Mouse (Mus musculus): Measurements from ENCODE around the gene Vti1a. TPM values are rescaled to one million over a fixed set of nuclear protein-coding genes. Genes with fewer than 3 reads are reported as not detected.

Vti1a gene
- polyA plus RNA-seq, 1 experiment from 2014 or later: 24.2 TPM

GRCm38 (mm10) chr19:55456325-55457091, 140.4 kb downstream of the Vti1a start:
- 32% methylated on average over 21 of the region's 21 CpGs for WGBS
- ATAC-seq (ENCODE audit: insufficient number of reproducible peaks, low FRiP score, low TSS enrichment, low read depth) (no peak), DNase-seq (ENCODE audit: low spot score) (peak; percentile 49)
- no peak overlapping the region for H3K4me3 ChIP-seq (ENCODE audit: low read depth, low read length)
- no peak overlapping the region; the same call in 1 of the 2 replicates for H3K27ac ChIP-seq (replicated peaks; ENCODE audit: low read depth, low read length)
- peak overlapping the region; percentile 28 for H3K4me2 ChIP-seq (ENCODE audit: low read depth, severe bottlenecking)
- H3K9ac ChIP-seq (ENCODE audit: low read length): no peak overlapping the region
- peaks cover 19% of the 10 kb centered on the region for H3K4me1 ChIP-seq (ENCODE audit: control insufficient read depth, insufficient read depth, low read length)
- H3K27me3 ChIP-seq (ENCODE audit: control insufficient read depth, insufficient read depth, low read length): no peaks in the 10 kb centered on the region
- H3K36me3 ChIP-seq (ENCODE audit: control insufficient read depth, insufficient read depth, low read length): no peaks in the 10 kb centered on the region
- H3K9me3 ChIP-seq (ENCODE audit: control insufficient read depth, low read length): no peaks in the 10 kb centered on the region

- H3K9ac ChIP-seq (ENCODE audit: low read length): no peak overlapping the region
- DNase-seq (ENCODE audit: low spot score): no peak
- no peaks in the 10 kb centered on the region for H3K27me3 ChIP-seq (ENCODE audit: control insufficient read depth, insufficient read depth, low read length)
- no peaks in the 10 kb centered on the region for H3K36me3 ChIP-seq (ENCODE audit: control insufficient read depth, insufficient read depth, low read length)
- no peak overlapping the region for H3K4me3 ChIP-seq (ENCODE audit: low read depth, low read length)
- no peak for ATAC-seq (ENCODE audit: insufficient number of reproducible peaks, low FRiP score, low TSS enrichment, low read depth)
- no peak overlapping the region for H3K27ac ChIP-seq (replicated peaks; ENCODE audit: low read depth, low read length)
- H3K9me3 ChIP-seq (ENCODE audit: control insufficient read depth, low read length): no peaks in the 10 kb centered on the region
- 94% methylated on average over 12 of the region's 12 CpGs for WGBS
- H3K4me2 ChIP-seq (ENCODE audit: low read depth, severe bottlenecking): no peak overlapping the region
- H3K4me1 ChIP-seq (ENCODE audit: control insufficient read depth, insufficient read depth, low read length): peaks cover 2% of the 10 kb centered on the region; the same call in 1 of the 2 replicates
Measured at GRCm38 (mm10) chr19:55461963-55462362, 145.9 kb downstream of the Vti1a start.

DNA sequence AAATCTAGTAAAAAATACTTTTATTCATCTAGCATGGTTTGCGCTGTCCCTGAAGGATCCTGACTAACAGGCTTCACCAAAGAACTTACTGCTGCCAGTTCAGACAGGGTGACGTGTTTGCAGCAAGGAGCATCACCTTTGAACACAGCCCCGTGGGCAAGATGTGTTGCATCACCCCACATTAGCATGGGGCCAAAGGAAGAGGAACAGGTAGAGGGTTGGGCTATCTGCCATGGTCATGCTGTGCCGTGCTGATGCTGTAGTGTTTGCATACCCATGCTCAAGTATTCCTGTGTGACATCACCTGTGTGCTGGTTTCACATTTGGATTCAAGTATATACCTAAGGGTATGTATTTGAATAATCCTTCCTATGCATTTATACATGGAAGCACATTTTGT, 147.6 kb downstream of the Vti1a start:
- H3K36me3 ChIP-seq (ENCODE audit: control insufficient read depth, insufficient read depth, low read length): no peaks in the 10 kb centered on the region
- no peak overlapping the region for H3K4me2 ChIP-seq (ENCODE audit: low read depth, severe bottlenecking)
- ATAC-seq (ENCODE audit: insufficient number of reproducible peaks, low FRiP score, low TSS enrichment, low read depth) (no peak), DNase-seq (ENCODE audit: low spot score) (no peak)
- no peak overlapping the region for H3K4me3 ChIP-seq (ENCODE audit: low read depth, low read length)
- no peak overlapping the region for H3K9ac ChIP-seq (ENCODE audit: low read length)
- no peaks in the 10 kb centered on the region for H3K9me3 ChIP-seq (ENCODE audit: control insufficient read depth, low read length)
- WGBS: 82% methylated on average over 4 of the region's 4 CpGs
- no peaks in the 10 kb centered on the region for H3K27me3 ChIP-seq (ENCODE audit: control insufficient read depth, insufficient read depth, low read length)
- H3K4me1 ChIP-seq (ENCODE audit: control insufficient read depth, insufficient read depth, low read length): no peaks in the 10 kb centered on the region
- H3K27ac ChIP-seq (replicated peaks; ENCODE audit: low read depth, low read length): no peak overlapping the region

DNA sequence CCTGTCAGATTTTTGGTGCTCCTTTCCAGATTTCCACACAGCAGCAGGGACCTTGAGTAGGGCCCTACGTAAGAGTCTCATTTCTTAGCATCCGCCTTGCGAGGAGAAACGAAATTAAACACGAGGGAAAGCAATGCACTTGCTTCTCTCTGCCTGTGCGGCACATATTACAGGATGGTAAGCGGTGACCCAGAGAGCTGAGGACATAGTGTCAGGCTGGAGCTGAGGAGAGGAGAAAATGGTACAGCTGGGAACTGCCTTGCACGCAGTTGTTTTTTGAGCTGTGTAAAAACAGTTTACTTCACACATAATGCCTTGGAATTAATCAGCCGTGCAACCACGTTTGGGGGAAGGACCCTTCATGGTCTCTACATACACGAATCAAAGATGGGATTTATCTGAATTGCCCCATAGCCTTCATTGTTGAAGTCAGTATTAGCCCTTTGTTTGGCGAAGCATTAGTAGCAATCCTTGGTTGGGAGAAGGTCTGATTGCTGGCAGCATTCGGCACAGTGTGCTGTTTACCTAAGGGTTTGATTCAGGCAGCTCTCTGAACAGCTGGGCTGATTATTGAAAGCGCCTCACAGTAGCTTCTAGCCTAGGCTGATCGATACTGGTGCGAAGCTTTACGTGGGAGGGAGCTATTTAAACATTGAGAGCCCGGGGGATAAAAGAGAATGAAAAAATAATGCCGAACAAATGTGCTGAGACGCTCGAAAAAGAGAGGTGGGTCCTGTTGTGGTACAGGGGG, 153.4 kb downstream of the Vti1a start:
- ATAC-seq (ENCODE audit: insufficient number of reproducible peaks, low FRiP score, low TSS enrichment, low read depth) (no peak), DNase-seq (ENCODE audit: low spot score) (no peak)
- no peaks in the 10 kb centered on the region for H3K9me3 ChIP-seq (ENCODE audit: control insufficient read depth, low read length)
- H3K27me3 ChIP-seq (ENCODE audit: control insufficient read depth, insufficient read depth, low read length): no peaks in the 10 kb centered on the region
- H3K4me3 ChIP-seq (ENCODE audit: low read depth, low read length): no peak overlapping the region
- no peak overlapping the region for H3K27ac ChIP-seq (replicated peaks; ENCODE audit: low read depth, low read length)
- 85% methylated on average over 21 of the region's 21 CpGs for WGBS
- H3K4me2 ChIP-seq (ENCODE audit: low read depth, severe bottlenecking): no peak overlapping the region
- no peaks in the 10 kb centered on the region for H3K4me1 ChIP-seq (ENCODE audit: control insufficient read depth, insufficient read depth, low read length)
- H3K9ac ChIP-seq (ENCODE audit: low read length): no peak overlapping the region
- H3K36me3 ChIP-seq (ENCODE audit: control insufficient read depth, insufficient read depth, low read length): no peaks in the 10 kb centered on the region

DNA sequence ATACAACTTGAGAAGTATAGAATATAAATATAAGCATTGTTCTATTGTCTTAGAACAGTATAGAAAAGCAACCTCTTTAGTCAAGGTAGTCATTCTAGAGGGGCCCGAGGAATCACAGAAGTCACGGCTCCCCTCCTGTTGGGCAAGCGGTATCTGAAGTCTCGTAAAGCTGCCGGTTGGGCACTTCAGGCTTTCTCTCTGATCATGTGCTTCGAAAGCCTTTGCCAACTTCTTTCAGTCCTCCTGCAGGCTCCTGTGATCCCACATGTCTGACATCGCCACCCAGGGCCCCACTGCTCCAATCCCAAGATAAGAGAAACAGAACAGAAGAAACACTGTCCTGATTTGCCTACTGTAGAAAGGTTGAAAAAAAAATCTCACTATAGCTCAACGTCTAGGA, 156.5 kb downstream of the Vti1a start:
- Histone ChIP-seq H3K27me3 (ENCODE audit: control insufficient read depth, insufficient read depth, low read length) (no peaks in the 10 kb centered on the region), H3K4me2 (ENCODE audit: low read depth, severe bottlenecking) (no peak overlapping the region), H3K4me3 (ENCODE audit: low read depth, low read length) (no peak overlapping the region), H3K36me3 (ENCODE audit: control insufficient read depth, insufficient read depth, low read length) (no peaks in the 10 kb centered on the region), H3K4me1 (ENCODE audit: control insufficient read depth, insufficient read depth, low read length) (peaks cover 3% of the 10 kb centered on the region; the same call in 1 of the 2 replicates), H3K27ac (replicated peaks; ENCODE audit: low read depth, low read length) (no peak overlapping the region), H3K9me3 (ENCODE audit: control insufficient read depth, low read length) (no peaks in the 10 kb centered on the region), H3K9ac (ENCODE audit: low read length) (no peak overlapping the region)
- WGBS: 76% methylated on average over 8 of the region's 8 CpGs
- no peak for ATAC-seq (ENCODE audit: insufficient number of reproducible peaks, low FRiP score, low TSS enrichment, low read depth)
- DNase-seq (ENCODE audit: low spot score): no peak

DNA sequence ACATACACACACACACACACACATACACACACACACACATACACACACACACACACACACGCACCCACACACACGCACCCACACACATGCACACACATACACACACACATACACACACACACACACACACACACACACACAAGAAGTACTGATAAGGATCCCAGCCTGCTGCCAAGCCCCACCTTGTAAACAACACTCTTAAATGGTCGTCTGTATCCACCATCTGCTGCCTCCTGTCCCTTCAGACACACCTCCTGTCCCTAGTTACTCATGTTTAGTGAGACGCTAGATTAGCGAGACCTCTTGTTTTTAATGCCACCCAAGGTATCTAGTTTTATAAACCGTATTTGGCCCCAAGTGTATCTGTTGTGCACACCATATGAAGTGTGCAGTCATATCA, 158.1 kb downstream of the Vti1a start:
- ATAC-seq (ENCODE audit: insufficient number of reproducible peaks, low FRiP score, low TSS enrichment, low read depth) (no peak), DNase-seq (ENCODE audit: low spot score) (no peak)
- 70% methylated on average over 6 of the region's 6 CpGs for WGBS
- Histone ChIP-seq H3K27me3 (ENCODE audit: control insufficient read depth, insufficient read depth, low read length) (no peaks in the 10 kb centered on the region), H3K36me3 (ENCODE audit: control insufficient read depth, insufficient read depth, low read length) (no peaks in the 10 kb centered on the region), H3K4me2 (ENCODE audit: low read depth, severe bottlenecking) (no peak overlapping the region), H3K4me1 (ENCODE audit: control insufficient read depth, insufficient read depth, low read length) (peaks cover 10% of the 10 kb centered on the region; the same call in 1 of the 2 replicates), H3K4me3 (ENCODE audit: low read depth, low read length) (no peak overlapping the region), H3K9ac (ENCODE audit: low read length) (no peak overlapping the region), H3K9me3 (ENCODE audit: control insufficient read depth, low read length) (no peaks in the 10 kb centered on the region), H3K27ac (replicated peaks; ENCODE audit: low read depth, low read length) (no peak overlapping the region)

DNA sequence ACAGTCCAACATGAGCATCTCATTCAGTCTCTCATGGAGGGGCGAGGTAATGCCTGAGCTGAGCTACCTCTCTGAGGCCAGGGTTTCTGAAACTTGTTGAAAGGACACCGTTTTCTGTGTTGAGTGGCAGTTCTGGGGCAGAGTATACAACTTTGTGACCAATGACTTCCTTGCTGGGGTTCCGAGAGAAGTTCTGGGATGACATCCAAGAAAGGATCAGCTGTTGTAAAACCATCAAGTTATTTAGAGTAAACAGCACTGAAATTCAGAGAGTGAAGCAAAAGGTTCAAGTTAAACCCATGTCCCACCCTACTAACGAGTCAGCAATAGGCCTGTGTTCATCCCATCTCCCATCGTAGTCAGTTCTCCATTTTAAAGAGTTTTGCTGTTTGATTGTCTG, 164.4 kb downstream of the Vti1a start:
- Histone ChIP-seq H3K27me3 (ENCODE audit: control insufficient read depth, insufficient read depth, low read length) (no peaks in the 10 kb centered on the region), H3K9ac (ENCODE audit: low read length) (no peak overlapping the region), H3K36me3 (ENCODE audit: control insufficient read depth, insufficient read depth, low read length) (no peaks in the 10 kb centered on the region), H3K4me1 (ENCODE audit: control insufficient read depth, insufficient read depth, low read length) (peaks cover 19% of the 10 kb centered on the region), H3K4me2 (ENCODE audit: low read depth, severe bottlenecking) (no peak overlapping the region), H3K9me3 (ENCODE audit: control insufficient read depth, low read length) (no peaks in the 10 kb centered on the region), H3K27ac (replicated peaks; ENCODE audit: low read depth, low read length) (no peak overlapping the region), H3K4me3 (ENCODE audit: low read depth, low read length) (no peak overlapping the region)
- DNase-seq (ENCODE audit: low spot score) (no peak), ATAC-seq (ENCODE audit: insufficient number of reproducible peaks, low FRiP score, low TSS enrichment, low read depth) (no peak)
- WGBS: 76% methylated on average over 5 of the region's 5 CpGs

GRCm38 (mm10) chr19:55481308-55481707, 165.2 kb downstream of the Vti1a start:
- Histone ChIP-seq H3K4me3 (ENCODE audit: low read depth, low read length) (no peak overlapping the region), H3K36me3 (ENCODE audit: control insufficient read depth, insufficient read depth, low read length) (no peaks in the 10 kb centered on the region), H3K4me2 (ENCODE audit: low read depth, severe bottlenecking) (no peak overlapping the region), H3K4me1 (ENCODE audit: control insufficient read depth, insufficient read depth, low read length) (peaks cover 18% of the 10 kb centered on the region), H3K9me3 (ENCODE audit: control insufficient read depth, low read length) (no peaks in the 10 kb centered on the region), H3K27me3 (ENCODE audit: control insufficient read depth, insufficient read depth, low read length) (no peaks in the 10 kb centered on the region), H3K27ac (replicated peaks; ENCODE audit: low read depth, low read length) (no peak overlapping the region), H3K9ac (ENCODE audit: low read length) (no peak overlapping the region)
- no peak for ATAC-seq (ENCODE audit: insufficient number of reproducible peaks, low FRiP score, low TSS enrichment, low read depth)
- 2% methylated on average over 5 of the region's 5 CpGs for WGBS
- peak; percentile 53 for DNase-seq (ENCODE audit: low spot score)
